Mouse (Mus musculus) ES-Bruce4 (cell line): ENCODE measurements at regions not wholly inside any gene's neighbourhood (a gene's known extent, or its start where the extent isn't known, plus 50 kb on each side); places are given as distances from the start of the nearest gene placed in this dataset.

Experiments used
- EP300 ChIP-seq: IDR thresholded peaks from 2 replicates; pipeline ENCODE4 v1.6.1; 2011; ENCODE audit warnings: low read depth, low read length; ENCODE audit not compliant: insufficient read depth
- POLR2A ChIP-seq: IDR thresholded peaks from one replicate; pipeline ENCODE4 v1.8.1; 2011; ENCODE audit warnings: low read length; ENCODE audit not compliant: insufficient read depth

GRCm38 (mm10) chr12:27164920-27165504, 177.4 kb downstream of the Sox11 start:
- TF ChIP-seq POLR2A (no peak), EP300 (no peak)
